Mouse (Mus musculus) MEL (cell line): ENCODE measurements around the gene Slc19a2. TPM values are rescaled to one million over a fixed set of nuclear protein-coding genes. Genes with fewer than 3 reads are reported as not detected.

ENCODE experiments used
- DNase-seq: peaks from one replicate; pipeline ENCODE4 v3.0.0; 2011; ENCODE audit warnings: low read depth, low spot score
- H3K27ac ChIP-seq: 2 replicates; pipeline ENCODE4 v1.5.1; 2012; ENCODE audit warnings: low read depth, mild to moderate bottlenecking, control low read depth, low read length, moderate library complexity; ENCODE audit not compliant: control insufficient read depth
- H3K27me3 ChIP-seq, 2 experiments: fragments of 150-350 bp in 1 of 2; sonication (generic) in 1 of 2; 2 replicates each; pipeline ENCODE4 v1.6.1; 2012; ENCODE audit warnings: low read length in 2 of 2, mild to moderate bottlenecking in 2 of 2, improper control_type of control experiment in 1 of 2, moderate library complexity in 1 of 2; ENCODE audit not compliant: insufficient read depth in 2 of 2, control insufficient read depth in 1 of 2
- H3K36me3 ChIP-seq, 2 experiments: 2 replicates each; pipeline ENCODE4 v1.6.1; 2012 to 2014; ENCODE audit warnings: low read length in 2 of 2, improper control_type of control experiment in 1 of 2, inconsistent platforms in 1 of 2, mild to moderate bottlenecking in 1 of 2; ENCODE audit not compliant: insufficient read depth in 2 of 2, control insufficient read depth in 1 of 2
- H3K4me1 ChIP-seq, 2 experiments: fragments of 150-350 bp in 1 of 2; sonication (generic) in 1 of 2; 2 replicates each; pipeline ENCODE4 v1.6.1; 2012; ENCODE audit warnings: low read length in 2 of 2, improper control_type of control experiment in 1 of 2, mild to moderate bottlenecking in 1 of 2; ENCODE audit not compliant: insufficient read depth in 2 of 2, control insufficient read depth in 1 of 2
- H3K4me3 ChIP-seq, 2 experiments: fragments of 150-350 bp in 1 of 2; sonication (generic) in 1 of 2; 2 replicates each; pipeline ENCODE4 v1.5.1; 2012; ENCODE audit warnings: low read depth in 2 of 2, low read length in 2 of 2, mild to moderate bottlenecking in 2 of 2, moderate library complexity in 2 of 2, control low read depth in 1 of 2, improper control_type of control experiment in 1 of 2; ENCODE audit not compliant: control insufficient read depth in 1 of 2, insufficient read depth in 1 of 2
- H3K79me2 ChIP-seq: 2 replicates; pipeline ENCODE4 v1.6.1; 2012; ENCODE audit warnings: mild to moderate bottlenecking, low read length, moderate library complexity; ENCODE audit not compliant: control insufficient read depth, poor library complexity, insufficient read depth
- H3K9ac ChIP-seq: 2 replicates; pipeline ENCODE4 v1.6.1; 2012; ENCODE audit warnings: low read depth, mild to moderate bottlenecking, control low read depth, low read length, moderate library complexity; ENCODE audit not compliant: control insufficient read depth, poor library complexity, severe bottlenecking
- H3K9me3 ChIP-seq: fragments of 150-350 bp; sonication (generic); replicated peaks from 2 replicates; pipeline ENCODE4 v1.6.1; 2012; ENCODE audit warnings: mild to moderate bottlenecking, low read length, improper control_type of control experiment, moderate library complexity; ENCODE audit not compliant: insufficient read depth
- CTCF ChIP-seq, 3 experiments: IDR thresholded peaks in 2 of 3; conservative IDR thresholded peaks in 1 of 3; 2 replicates each; pipeline ENCODE4 v1.5.1; 2011 to 2012; ENCODE audit warnings: low read length in 3 of 3, low read depth in 2 of 3, mild to moderate bottlenecking in 2 of 3, improper control_type of control experiment in 1 of 3, inconsistent platforms in 1 of 3, mixed read lengths in 1 of 3, moderate library complexity in 1 of 3; ENCODE audit not compliant: control insufficient read depth in 1 of 3, insufficient read depth in 1 of 3, poor library complexity in 1 of 3, severe bottlenecking in 1 of 3
- ELF1 ChIP-seq: IDR thresholded peaks from 2 replicates; pipeline ENCODE4 v1.6.1; 2014; ENCODE audit warnings: low read depth, mild to moderate bottlenecking, inconsistent platforms, low read length, improper control_type of control experiment, moderate library complexity
- EP300 ChIP-seq, 2 experiments: IDR thresholded peaks; 2 replicates each; pipeline ENCODE4 v1.6.1; 2011; ENCODE audit warnings: improper control_type of control experiment in 2 of 2, low read length in 2 of 2, low read depth in 1 of 2, mild to moderate bottlenecking in 1 of 2
- ETS1 ChIP-seq: IDR thresholded peaks from 2 replicates; pipeline ENCODE4 v1.6.1; 2012; ENCODE audit warnings: low read depth, mild to moderate bottlenecking, inconsistent platforms, low read length, improper control_type of control experiment, moderate library complexity
- GABPA ChIP-seq: IDR thresholded peaks from 2 replicates; pipeline ENCODE4 v1.6.1; 2012; ENCODE audit warnings: low read depth, mild to moderate bottlenecking, inconsistent platforms, low read length, improper control_type of control experiment, moderate library complexity
- GATA1 ChIP-seq: IDR thresholded peaks from 2 replicates; pipeline ENCODE4 v1.6.1; 2011; ENCODE audit warnings: low read depth, low read length, improper control_type of control experiment
- JUND ChIP-seq: IDR thresholded peaks from 2 replicates; pipeline ENCODE4 v1.6.1; 2011; ENCODE audit warnings: low read depth, mild to moderate bottlenecking, improper control_type of control experiment, low read length
- KAT2A ChIP-seq: conservative IDR thresholded peaks from 2 replicates; pipeline ENCODE4 v1.6.1; 2012; ENCODE audit warnings: low read depth, low read length, improper control_type of control experiment, inconsistent platforms
- MAFK ChIP-seq: IDR thresholded peaks from 2 replicates; pipeline ENCODE4 v1.6.1; 2011; ENCODE audit warnings: low read depth, mild to moderate bottlenecking, low read length, improper control_type of control experiment, borderline replicate concordance
- MAZ ChIP-seq: IDR thresholded peaks from 2 replicates; pipeline ENCODE4 v1.6.1; 2012; ENCODE audit warnings: low read depth, mild to moderate bottlenecking, inconsistent platforms, low read length, improper control_type of control experiment
- MYC ChIP-seq: IDR thresholded peaks from 2 replicates; pipeline ENCODE4 v1.6.1; 2011; ENCODE audit warnings: low read depth, mild to moderate bottlenecking, low read length, improper control_type of control experiment, moderate library complexity
- NELFE ChIP-seq: IDR thresholded peaks from 2 replicates; pipeline ENCODE4 v1.6.1; 2011; ENCODE audit warnings: low read depth, low read length, improper control_type of control experiment
- NRF1 ChIP-seq: IDR thresholded peaks from 2 replicates; pipeline ENCODE4 v1.6.1; 2014; ENCODE audit warnings: low read depth, mild to moderate bottlenecking, inconsistent platforms, low read length, improper control_type of control experiment, moderate library complexity; ENCODE audit not compliant: poor library complexity, insufficient read depth, severe bottlenecking
- POLR2AphosphoS2 ChIP-seq: IDR thresholded peaks from 2 replicates; pipeline ENCODE4 v1.6.1; 2011; ENCODE audit warnings: low read length, improper control_type of control experiment
- RAD21 ChIP-seq: IDR thresholded peaks from 2 replicates; pipeline ENCODE4 v1.6.1; 2011; ENCODE audit warnings: mild to moderate bottlenecking, low read depth, low read length, improper control_type of control experiment
- SMC3 ChIP-seq: IDR thresholded peaks from 2 replicates; pipeline ENCODE4 v1.6.1; 2011; ENCODE audit warnings: low read depth, low read length, improper control_type of control experiment
- TAL1 ChIP-seq: IDR thresholded peaks from 2 replicates; pipeline ENCODE4 v1.6.1; 2012; ENCODE audit warnings: mild to moderate bottlenecking, inconsistent platforms, low read length, moderate library complexity, mixed read lengths
- TBP ChIP-seq: IDR thresholded peaks from 2 replicates; pipeline ENCODE4 v1.8.0; 2011; ENCODE audit warnings: low read depth, low read length, improper control_type of control experiment
- TCF12 ChIP-seq: IDR thresholded peaks from 2 replicates; pipeline ENCODE4 v1.6.1; 2014; ENCODE audit warnings: low read depth, mild to moderate bottlenecking, inconsistent platforms, low read length, improper control_type of control experiment, moderate library complexity
- USF1 ChIP-seq: IDR thresholded peaks from 2 replicates; pipeline ENCODE4 v1.6.1; 2014; ENCODE audit warnings: low read depth, mild to moderate bottlenecking, inconsistent platforms, low read length, improper control_type of control experiment, moderate library complexity
- ZC3H11A ChIP-seq: IDR thresholded peaks from 2 replicates; pipeline ENCODE4 v1.6.1; 2012; ENCODE audit warnings: low read depth, mild to moderate bottlenecking, inconsistent platforms, low read length, improper control_type of control experiment
- polyA plus RNA-seq, 2 experiments: library from polyadenylated mRNA; stranded (reverse) in 1 of 2; unstranded in 1 of 2; fragments of >175 nt in 1 of 2; fragments of >200 nt in 1 of 2; gene quantifications; 2 replicates each; pipeline versions ENCODE4 v1.2.1 to v1.2.4; 2012; ENCODE audit warnings: low replicate concordance in 2 of 2, low read depth in 1 of 2; ENCODE audit not compliant: insufficient read length in 2 of 2, insufficient read depth in 1 of 2, missing spikeins in 1 of 2
- total RNA-seq: library from RNA; depleted of rRNA; stranded (reverse); fragments of 300-350 nt; gene quantifications from 2 replicates; pipeline ENCODE4 v1.2.3, GENCODE M21; 2012

The Slc19a2 gene
- total and polyA plus RNA-seq, 3 experiments: 9.0 to 54.2 (median 9.7) TPM

- Histone ChIP-seq H3K9ac (no peak overlapping the region), H3K4me1 (0 out of 4 replicates have a peak, but pooled peaks cover 0 to 3% of the 10 kb centered on the region in 2 experiments), H3K9me3 (no peaks in the 10 kb centered on the region), H3K4me3 (no peak overlapping the region), H3K79me2 (no peaks in the 10 kb centered on the region; the same call in 1 of the 2 replicates), H3K27me3 (no peaks in the 10 kb centered on the region), H3K27ac (no peak overlapping the region), H3K36me3 (peaks cover 0 to 2% of the 10 kb centered on the region in 2 experiments; a peak in 1 of 4 replicates)
- DNase-seq: no peak
- no peak for TF ChIP-seq POLR2AphosphoS2
- TF ChIP-seq GABPA: no peak
- TF ChIP-seq KAT2A: no peak
- no peak for TF ChIP-seq USF1
- TF ChIP-seq JUND: no peak
- TF ChIP-seq CTCF (IDR thresholded peaks at IDR 0.05 in 2 of 3, conservative IDR thresholded peaks at IDR 0.05 in 1 of 3; ENCODE audit: control insufficient read depth in 1 of 3, insufficient read depth in 1 of 3, low read depth in 2 of 3, low read length in 3 of 3, poor library complexity in 1 of 3, severe bottlenecking in 1 of 3): no peak
- TF ChIP-seq MYC: no peak
- TF ChIP-seq TCF12: no peak
- no peak for TF ChIP-seq TAL1
- no peak for TF ChIP-seq NELFE
- TF ChIP-seq, all 39 proteins: peak for 0
These were observed 22.1 kb downstream of the Slc19a2 start for GRCm38 (mm10) chr1:164270941-164271340.

GRCm38 (mm10) chr1:164273659-164274058 lies 24.8 kb downstream of the Slc19a2 start:
- Histone ChIP-seq H3K79me2 (no peaks in the 10 kb centered on the region; the same call in 1 of the 2 replicates), H3K9ac (no peak overlapping the region), H3K27me3 (no peaks in the 10 kb centered on the region), H3K4me1 (peaks cover 0 to 6% of the 10 kb centered on the region in 2 experiments; a peak in 1 of 4 replicates), H3K4me3 (no peak overlapping the region), H3K36me3 (peaks cover 0 to 6% of the 10 kb centered on the region in 2 experiments; a peak in 2 of 4 replicates), H3K27ac (no peak overlapping the region), H3K9me3 (no peaks in the 10 kb centered on the region)
- DNase-seq: no peak
- TF ChIP-seq RAD21 (no peak), MAZ (no peak), ETS1 (no peak), EP300 (IDR thresholded peaks at IDR 0.05; ENCODE audit: low read depth in 1 of 2, low read length in 2 of 2) (no peak), ZC3H11A (no peak), MAFK (no peak), GATA1 (no peak), ELF1 (no peak), NRF1 (no peak), SMC3 (no peak), TBP (no peak), CTCF (IDR thresholded peaks at IDR 0.05 in 2 of 3, conservative IDR thresholded peaks at IDR 0.05 in 1 of 3; ENCODE audit: control insufficient read depth in 1 of 3, insufficient read depth in 1 of 3, low read depth in 2 of 3, low read length in 3 of 3, poor library complexity in 1 of 3, severe bottlenecking in 1 of 3) (no peak)
